Mouse (Mus musculus): Measurements from ENCODE around the gene Oip5.

Gene Oip5

GRCm38 (mm10) chr2:119587383-119587782 lies 30.9 kb downstream of the Oip5 start:
- no peak for DNase-seq (ENCODE audit: low read depth)

- no peak for DNase-seq (ENCODE audit: low read depth)
These were observed 34.0 kb downstream of the Oip5 start for GRCm38 (mm10) chr2:119584282-119584681.

GRCm38 (mm10) chr2:119583439-119583838 lies 34.8 kb downstream of the Oip5 start:
- no peak for DNase-seq (ENCODE audit: low read depth)

- no peak for DNase-seq (ENCODE audit: low read depth)
These were observed 36.7 kb downstream of the Oip5 start for GRCm38 (mm10) chr2:119581571-119581970.

- no peak for DNase-seq (ENCODE audit: low read depth)
These were observed 45.8 kb downstream of the Oip5 start for GRCm38 (mm10) chr2:119572471-119572870.

GRCm38 (mm10) chr2:119566182-119566855 lies 52.0 kb downstream of the Oip5 start:
- no peak for DNase-seq (ENCODE audit: low read depth)

GRCm38 (mm10) chr2:119565284-119565683 lies 53.0 kb downstream of the Oip5 start:
- no peak for DNase-seq (ENCODE audit: low read depth)

- no peak for DNase-seq (ENCODE audit: low read depth)
These were observed 56.5 kb downstream of the Oip5 start for GRCm38 (mm10) chr2:119561794-119562193.

Data from c-Kit-positive CD71-positive TER-119-negative erythroid progenitor cells, embryonic 14.5 days (primary cell).